Mouse (Mus musculus) CH12F3 (cell line): ENCODE measurements around the gene Pnmal1.

ENCODE experiments used
- in situ Hi-C: fragments of 300-500 bp; cut with MboI; formaldehyde crosslinking; loops from 2 replicates; pipeline ENCODE4 v1.14.3; 2020; ENCODE audit warnings: low sequenced_read_pairs

Pnmal1 gene

DNA sequence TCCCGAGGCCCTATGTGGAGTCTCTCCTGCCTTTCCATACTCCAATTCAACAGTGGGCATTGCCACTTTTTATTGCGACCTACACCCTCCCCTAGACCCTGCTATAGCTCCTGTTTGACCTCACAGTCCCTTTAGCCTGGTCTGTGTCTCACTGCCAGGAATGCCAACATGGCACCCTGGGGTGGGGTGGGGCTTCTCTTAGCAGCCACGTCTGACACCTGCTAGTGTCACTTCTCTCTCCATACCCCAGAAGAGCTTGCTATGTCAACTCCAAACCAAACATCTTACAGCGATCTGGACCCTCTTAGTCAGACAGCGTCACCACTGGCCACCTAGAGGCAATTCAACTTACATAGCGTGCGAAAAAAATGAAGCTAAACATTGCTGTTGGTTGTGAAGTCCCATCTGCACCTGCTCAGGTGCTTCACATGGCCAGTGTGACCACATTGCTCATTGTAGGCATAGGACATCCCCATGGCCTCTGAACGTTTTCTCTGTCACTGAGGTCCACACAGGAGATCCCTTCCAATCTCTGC lies 10.5 kb upstream of the Pnmal1 start:
- in situ Hi-C loops, result loop anchor here (25.0 kb wide), 1 partner anchor 1938 kb away; no protein-coding TSS in a partner anchor

DNA sequence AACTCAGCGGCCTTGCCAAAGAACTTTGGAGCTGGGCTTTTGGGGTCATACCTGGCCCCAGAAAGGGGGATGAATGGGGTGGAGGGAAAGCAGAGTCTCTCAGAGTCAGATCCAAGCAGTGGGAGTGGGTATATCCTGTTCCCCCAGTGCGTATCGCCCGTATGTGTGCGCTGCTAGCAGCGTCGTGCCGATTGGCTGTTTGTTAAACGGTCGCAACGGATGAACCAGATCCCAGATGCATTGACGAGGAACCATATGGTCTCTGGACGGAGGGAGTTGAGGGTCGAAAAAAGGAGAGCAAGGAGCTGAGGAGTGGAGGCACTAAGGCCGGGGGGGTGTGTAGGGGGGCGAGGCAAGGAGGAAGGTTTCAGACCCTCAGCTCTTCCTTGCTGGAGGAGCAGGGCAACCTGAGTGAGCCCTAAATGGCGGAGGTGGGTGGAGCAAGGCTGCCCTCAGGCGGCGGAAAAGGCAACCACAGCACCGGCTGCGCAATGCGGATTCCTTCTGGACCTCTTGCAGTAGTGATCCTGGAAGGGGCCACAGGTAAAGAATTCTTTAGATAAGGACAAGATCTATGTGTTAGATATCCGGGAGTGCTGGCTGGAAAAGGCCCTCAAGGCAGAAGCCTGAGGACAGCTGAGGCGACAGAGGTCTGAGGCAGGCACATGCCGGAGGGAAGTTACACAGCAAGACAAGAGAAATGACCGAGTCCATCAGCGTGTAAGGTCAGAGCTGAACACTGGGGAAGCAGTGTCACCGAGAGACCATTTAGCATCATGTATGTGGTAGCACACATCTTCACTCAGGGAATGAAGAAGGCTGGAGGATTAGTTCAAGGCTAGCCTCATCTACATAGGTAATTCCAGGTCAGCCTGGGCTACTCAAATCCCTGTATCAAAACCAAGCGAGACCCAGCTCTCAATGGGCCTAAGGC lies 9.3 kb upstream of the Pnmal1 start:
- in situ Hi-C loops, result loop anchor here (5.0 to 25.0 kb wide), 2 partner anchors 47 to 1937 kb away; no protein-coding TSS in a partner anchor

DNA sequence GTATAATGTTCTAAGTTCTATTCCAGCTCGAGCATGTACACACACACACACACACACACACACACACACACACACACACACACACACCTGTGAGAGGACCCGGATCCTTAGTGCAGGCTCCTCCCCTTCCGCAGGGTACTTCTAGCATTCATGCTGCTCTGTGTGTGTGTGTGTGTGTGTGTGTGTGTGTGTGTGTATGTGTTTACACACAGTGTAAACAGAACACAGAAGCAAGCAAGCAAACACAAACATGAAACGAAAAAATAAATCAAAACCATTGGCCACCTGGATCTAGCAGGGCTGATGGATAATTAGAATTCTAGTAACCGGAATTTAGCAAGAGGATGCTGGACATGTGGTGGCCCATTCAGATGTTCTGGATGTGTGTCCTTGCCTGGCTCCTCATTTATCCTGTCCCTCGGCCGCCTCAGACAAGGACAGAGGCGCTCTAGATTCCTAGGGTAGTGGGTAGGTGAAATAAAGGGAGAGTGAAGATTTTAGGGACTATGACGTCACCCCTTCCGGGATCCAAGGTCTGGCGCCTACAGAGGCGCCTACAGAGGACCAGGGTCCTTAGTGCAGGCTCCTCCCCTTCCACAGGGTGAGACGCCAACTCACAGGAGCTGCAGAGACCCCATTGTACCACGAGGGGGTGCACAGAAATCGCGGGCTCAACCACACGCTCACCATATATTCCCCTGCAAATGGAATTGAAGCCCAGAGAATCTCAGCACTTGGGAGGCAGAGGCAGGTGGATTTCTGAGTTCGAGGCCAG lies 8.4 kb upstream of the Pnmal1 start:
- in situ Hi-C loops, result loop anchor here (5.0 kb wide), 1 partner anchor 46 kb away; no protein-coding TSS in a partner anchor

GRCm38 (mm10) chr7:16953776-16954175 lies 5.7 kb upstream of the Pnmal1 start:
- in situ Hi-C loops, result loop anchor here (5.0 kb wide), 1 partner anchor 44 kb away; no protein-coding TSS in a partner anchor

- in situ Hi-C loops, result no loop called here
Measured at GRCm38 (mm10) chr7:16955712-16956111, 3.8 kb upstream of the Pnmal1 start.

DNA sequence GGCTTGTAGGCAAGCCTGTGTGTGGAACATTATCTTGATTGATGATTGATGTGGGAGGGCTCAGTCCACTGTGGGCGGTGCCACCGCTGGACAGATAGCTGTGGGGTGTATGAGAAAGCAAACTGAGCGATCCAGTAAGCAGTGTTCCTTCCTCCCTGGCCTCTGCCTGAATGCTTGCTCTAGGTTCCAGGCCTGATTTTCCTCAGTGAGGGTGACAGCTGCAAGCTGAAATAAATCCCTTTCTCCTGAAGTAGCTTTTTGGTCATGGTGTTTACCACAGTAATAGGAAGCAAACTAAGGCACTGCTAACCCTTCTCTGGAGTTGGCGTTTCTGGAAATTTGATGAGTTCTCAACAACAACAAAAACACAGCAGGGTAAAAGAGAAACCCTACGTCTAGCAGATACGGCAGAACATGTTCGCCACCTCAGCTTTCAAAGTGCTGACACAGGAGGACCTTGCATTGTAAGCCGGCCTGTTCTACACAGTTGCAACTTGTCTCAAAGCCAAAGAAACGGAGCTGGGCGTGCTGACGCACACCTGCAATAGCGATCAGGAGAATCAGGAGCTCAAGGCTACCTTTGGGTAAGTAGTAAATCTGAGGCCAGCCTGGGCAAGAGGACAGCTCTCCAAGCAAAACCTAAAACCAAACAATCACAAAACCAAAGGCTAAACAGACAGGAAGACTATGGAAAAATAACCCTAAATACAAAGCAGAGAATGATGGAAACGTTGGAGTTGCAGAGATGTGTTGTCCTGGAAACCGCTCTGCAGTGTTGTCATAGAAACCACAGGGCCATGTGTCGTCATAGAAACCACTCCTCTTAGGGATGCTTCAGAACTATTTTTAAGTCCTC lies 2.8 kb upstream of the Pnmal1 start:
- in situ Hi-C loops, result no loop called here

GRCm38 (mm10) chr7:16961678-16962077 lies 2.2 kb downstream of the Pnmal1 start:
- in situ Hi-C loops, result no loop called here

- in situ Hi-C loops, result no loop called here
Measured at GRCm38 (mm10) chr7:16968414-16968813, 8.9 kb downstream of the Pnmal1 start.

GRCm38 (mm10) chr7:16971160-16971559 lies 11.7 kb downstream of the Pnmal1 start:
- in situ Hi-C loops, result no loop called here

DNA sequence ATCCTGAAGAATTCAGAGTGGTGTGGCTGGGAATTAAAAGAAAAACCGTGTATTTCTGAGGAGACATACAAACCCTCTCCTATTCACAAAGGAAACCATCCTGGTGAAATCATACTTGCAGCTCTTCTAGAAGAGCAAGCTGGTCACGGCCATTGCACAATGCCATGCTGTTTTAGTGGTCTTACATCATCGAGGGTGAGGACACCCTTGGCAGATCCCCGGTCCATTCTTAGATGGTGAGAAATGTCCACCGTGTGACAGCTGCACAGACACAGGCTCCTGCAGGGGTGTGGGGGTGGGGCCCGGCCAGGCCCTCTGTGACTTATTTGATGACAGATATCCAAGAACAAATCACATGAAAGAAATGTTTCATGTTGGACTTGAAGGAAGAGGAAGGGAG lies 14.5 kb downstream of the Pnmal1 start:
- in situ Hi-C loops, result no loop called here

GRCm38 (mm10) chr7:16976298-16976697 lies 16.8 kb downstream of the Pnmal1 start:
- in situ Hi-C loops, result no loop called here

DNA sequence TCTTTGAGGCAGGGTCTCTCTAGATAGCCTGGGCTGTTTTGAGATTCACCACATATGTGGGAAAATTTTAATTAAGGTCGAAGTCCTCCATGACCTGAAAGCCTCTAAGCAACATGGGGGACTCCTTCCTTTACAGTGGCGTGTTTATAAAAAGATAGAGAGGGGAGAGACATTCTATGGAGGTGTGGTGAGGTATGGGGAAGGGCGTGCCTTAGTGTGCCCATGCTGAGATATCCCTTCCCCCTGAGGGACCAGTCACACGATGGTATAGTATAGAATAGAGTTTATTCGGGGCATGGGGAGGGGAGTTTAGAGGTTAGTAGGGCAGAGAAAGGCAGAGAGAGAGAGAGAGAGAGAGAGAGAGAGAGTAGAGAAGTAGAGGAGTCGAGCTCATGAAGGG lies 18.7 kb downstream of the Pnmal1 start:
- in situ Hi-C loops, result no loop called here

GRCm38 (mm10) chr7:16978593-16978992 lies 19.1 kb downstream of the Pnmal1 start:
- in situ Hi-C loops, result no loop called here

- in situ Hi-C loops, result no loop called here
Measured at GRCm38 (mm10) chr7:16980348-16980747, 20.9 kb downstream of the Pnmal1 start.

GRCm38 (mm10) chr7:16982859-16983568 lies 23.5 kb downstream of the Pnmal1 start, which contains the start of gene Gm42372:
Gene Gm42372 (plus strand): TSS chr7:16983086.
- in situ Hi-C loops, result no loop called here

GRCm38 (mm10) chr7:16987541-16988149 lies 28.2 kb downstream of the Pnmal1 start:
- in situ Hi-C loops, result no loop called here

GRCm38 (mm10) chr7:16988405-16988804 lies 28.9 kb downstream of the Pnmal1 start:
- in situ Hi-C loops, result no loop called here

DNA sequence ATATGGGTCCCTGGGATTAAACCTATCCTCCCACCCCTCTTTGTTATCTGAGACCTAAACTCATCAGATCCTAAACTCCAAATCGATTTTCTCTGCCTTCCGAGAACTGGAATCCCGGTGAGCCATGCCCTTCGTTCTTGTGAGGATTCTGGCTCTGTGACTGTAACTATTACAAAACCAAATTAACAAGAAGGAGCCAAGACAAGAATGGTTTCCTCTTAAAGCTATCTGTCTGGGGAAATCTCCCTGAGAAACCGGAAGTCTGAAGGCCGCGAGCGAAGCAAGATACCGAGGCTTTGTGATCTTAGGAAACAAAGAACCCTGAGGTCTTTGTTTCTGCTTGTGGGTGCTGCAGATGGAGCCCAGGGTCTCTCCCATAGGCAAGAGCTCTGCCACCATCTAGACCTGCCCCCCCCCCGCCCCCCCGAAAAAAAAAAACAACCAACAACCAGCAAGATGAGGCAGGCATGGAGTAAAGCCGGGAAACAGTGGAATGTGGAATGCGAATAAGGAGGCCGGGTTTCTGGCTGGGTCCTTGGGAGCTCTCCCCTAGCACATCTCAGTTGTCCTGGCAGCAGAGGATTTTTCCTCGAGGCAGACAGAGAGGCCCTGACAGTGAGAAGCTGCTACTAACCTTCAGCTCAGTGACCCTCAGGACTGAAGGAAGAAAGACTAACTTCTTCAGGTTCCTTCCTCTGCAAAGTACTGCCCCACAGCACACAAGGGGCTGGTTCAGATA lies 30.7 kb downstream of the Pnmal1 start:
- in situ Hi-C loops, result no loop called here
